Comparison of ENCODE assay signal across 9 mouse cellular contexts in genomic region chr19:4515746-4516145, GRCm38 (mm10). TPM values are rescaled to one million over a fixed set of nuclear protein-coding genes. Genes with fewer than 3 reads are reported as not detected.
DNase-seq lines count a peak whose midpoint lies in the region; ATAC-seq and TF ChIP-seq lines count a peak whose summit lies in the region.
"Had no signal": no experiment of that assay in that cellular context is flagged by ENCODE, and none has a peak within 500 bp of the region (broad histone marks: within the 10 kb centered on the region; RNA-seq: fewer than 3 reads in every experiment).

No protein-coding gene starts in this region.

- no peak overlapping the region for H3K9ac ChIP-seq in lung, postnatal 0 days (replicated peaks; ENCODE audit: low read depth)
- no peak overlapping the region for H3K9ac ChIP-seq in neural tube, embryonic 13.5 days

- H3K9me3 ChIP-seq in lung, postnatal 0 days (ENCODE audit: low read length): no peaks in the 10 kb centered on the region
- no peaks in the 10 kb centered on the region for H3K9me3 ChIP-seq in neural tube, embryonic 13.5 days

- no peaks in the 10 kb centered on the region; the same call in 1 of the 2 replicates for H3K4me1 ChIP-seq in lung, postnatal 0 days (ENCODE audit: insufficient read depth, low read depth, low read length)
- peaks cover 20% of the 10 kb centered on the region for H3K4me1 ChIP-seq in neural tube, embryonic 13.5 days (replicated peaks)

- no peaks in the 10 kb centered on the region for H3K27me3 ChIP-seq in lung, postnatal 0 days (replicated peaks; ENCODE audit: insufficient read depth, low read length)
- H3K27me3 ChIP-seq in neural tube, embryonic 13.5 days: peaks cover 6% of the 10 kb centered on the region; the same call in 1 of the 2 replicates

- H3K36me3 ChIP-seq in lung, postnatal 0 days (ENCODE audit: insufficient read depth, low read length): no peaks in the 10 kb centered on the region
- H3K36me3 ChIP-seq in neural tube, embryonic 13.5 days: no peaks in the 10 kb centered on the region

- ATAC-seq in lung, postnatal 0 days: peak; percentile 59
- no peak for ATAC-seq in neural tube, embryonic 13.5 days (ENCODE audit: low read depth)

- H3K27ac ChIP-seq in gastrocnemius, adult 2 months: peak overlapping the region; percentile 41; the same call in 1 of the 2 replicates
- no peak overlapping the region for H3K27ac ChIP-seq in lung, postnatal 0 days (ENCODE audit: low read length)
- H3K27ac ChIP-seq in neural tube, embryonic 13.5 days (replicated peaks): peak overlapping the region; percentile 59

- TF ChIP-seq CTCF in gastrocnemius, adult 2 months (IDR thresholded peaks at IDR 0.05): no peak
- no peak for TF ChIP-seq CTCF in lung, postnatal 0 days (IDR thresholded peaks at IDR 0.05)

- DNase-seq in gastrocnemius, adult 2 months: no peak
- no peak for DNase-seq in gastrocnemius, postnatal 36 days
- peak; percentile 54 for DNase-seq in lung, postnatal 0 days (ENCODE audit: low spot score)
- no peak for DNase-seq in lung, postnatal 36 days
- DNase-seq in forelimb bud, embryonic 11.5 days (ENCODE audit: low read depth, low spot score): peak; percentile 56
- no peak for DNase-seq in adrenal gland, postnatal 14 days
- DNase-seq in thymus, postnatal 10 days (ENCODE audit: low spot score in 2 of 2): no peak

- WGBS in lung, postnatal 0 days: 50% methylated on average over 2 of the region's 2 CpGs
- 50% methylated on average over 2 of the region's 2 CpGs for WGBS in neural tube, embryonic 13.5 days

- H3K4me2 ChIP-seq in lung, postnatal 0 days (replicated peaks; ENCODE audit: low read depth, low read length): no peak overlapping the region
- H3K4me2 ChIP-seq in neural tube, embryonic 13.5 days: no peak overlapping the region

- intact Hi-C loops in gastrocnemius, adult 2 months (cut with DNase I): no loop called here
- intact Hi-C loops in gastrocnemius, postnatal 36 days (cut with DNase I): no loop called here

- TF ChIP-seq EP300 in lung, postnatal 0 days (IDR thresholded peaks at IDR 0.05): no peak

- no peak overlapping the region for H3K4me3 ChIP-seq in gastrocnemius, adult 2 months
- H3K4me3 ChIP-seq in lung, postnatal 0 days (ENCODE audit: low read depth, low read length): no peak overlapping the region
- H3K4me3 ChIP-seq in neural tube, embryonic 13.5 days: no peak overlapping the region

RNA-seq across cellular contexts. Expression of gene Pcx, which starts 5.5 kb away (rescaled TPM):
- 100 to 1,000 TPM in 1 of 2 experiments, 10 to 100 TPM in 1; 94.6 to 119 TPM for total RNA-seq in gastrocnemius, adult 2 months (2021)
- total RNA-seq in gastrocnemius, postnatal 36 days (2021): 10 to 100 TPM; 62.5 to 63.4 TPM
- polyA plus RNA-seq in lung, postnatal 0 days (2015; fragmentation: Nextera tagmentation; extraction: Ambion mirVana): 38.6 and 40.9 TPM in 2 replicates
- polyA plus RNA-seq in neural tube, embryonic 13.5 days (2015; fragmentation: Nextera tagmentation; extraction: Ambion mirVana): 21.0 and 21.9 TPM in 2 replicates
- 351 and 352 TPM in 2 replicates for total RNA-seq in adrenal gland, postnatal 14 days (2021)

RNA-seq across cellular contexts. Expression of gene 2010003K11Rik, which starts 17.4 kb away (rescaled TPM):
- total RNA-seq in gastrocnemius, adult 2 months (2021): not detected
- not detected for total RNA-seq in gastrocnemius, postnatal 36 days (2021)
- polyA plus RNA-seq in lung, postnatal 0 days (2015; fragmentation: Nextera tagmentation; extraction: Ambion mirVana): 0.12 and 0.20 TPM in 2 replicates
- not detected in 2 replicates for polyA plus RNA-seq in neural tube, embryonic 13.5 days (2015; fragmentation: Nextera tagmentation; extraction: Ambion mirVana)
- 23.0 and 25.2 TPM in 2 replicates for total RNA-seq in adrenal gland, postnatal 14 days (2021)
- polyA plus RNA-seq: frontal cortex, adult 2 months had no signal

RNA-seq across cellular contexts. Expression of gene Syt12, which starts 38.5 kb away (rescaled TPM):
- 1 to 10 TPM; 6.8 to 7.6 TPM for total RNA-seq in gastrocnemius, adult 2 months (2021)
- 1 to 10 TPM; 8.5 to 8.6 TPM for total RNA-seq in gastrocnemius, postnatal 36 days (2021)
- 1.0 and 1.3 TPM in 2 replicates for polyA plus RNA-seq in lung, postnatal 0 days (2015; fragmentation: Nextera tagmentation; extraction: Ambion mirVana)
- polyA plus RNA-seq in neural tube, embryonic 13.5 days (2015; fragmentation: Nextera tagmentation; extraction: Ambion mirVana): 2.7 and 4.2 TPM in 2 replicates
- total RNA-seq in adrenal gland, postnatal 14 days (2021): 35.0 and 41.1 TPM in 2 replicates

Comparison
In these comparisons a context has a peak if more than half of its experiments do, and no peak if none do; other contexts are left out.
1. DNase-seq: peak in lung, postnatal 0 days (single experiment) and forelimb bud, embryonic 11.5 days (single experiment); none in gastrocnemius, adult 2 months (single experiment), gastrocnemius, postnatal 36 days (0 of 2), lung, postnatal 36 days (single experiment), adrenal gland, postnatal 14 days (single experiment) and thymus, postnatal 10 days (0 of 2).
2. RNA of gene 2010003K11Rik, which starts 17.4 kb away (total RNA-seq): 23.0 to 25.2 TPM in adrenal gland, postnatal 14 days; not detected in gastrocnemius, postnatal 36 days and not detected in gastrocnemius, adult 2 months; every median in the first group is over 10 times any median in the second.